Mouse (Mus musculus): ENCODE data around the gene Pign.
A peak's percentile ranks its signal among the peaks of the same experiment; 100 is the strongest.

The Pign gene

GRCm38 (mm10) chr1:105663171-105663961 is at the start of gene Pign, which contains the start of gene Relch:
TSS of gene Pign (minus strand) at chr1:105663677.
TSS of gene Relch (plus strand) at chr1:105663861.
- DNase-seq (ENCODE audit: low spot score in 2 of 2): peak; percentile 95 to 96

- no peak for DNase-seq (ENCODE audit: low spot score in 2 of 2)
Measured at GRCm38 (mm10) chr1:105712822-105713221, 49.3 kb upstream of the Pign start.

- peak in 1 of 2 experiments; percentile 23 for DNase-seq (ENCODE audit: low spot score in 2 of 2)
Measured at GRCm38 (mm10) chr1:105711227-105711626, 47.8 kb upstream of the Pign start.

- DNase-seq (ENCODE audit: low spot score in 2 of 2): no peak
Measured at GRCm38 (mm10) chr1:105709415-105709814, 45.9 kb upstream of the Pign start.

- no peak for DNase-seq (ENCODE audit: low spot score in 2 of 2)
Measured at GRCm38 (mm10) chr1:105700984-105701530, 37.6 kb upstream of the Pign start.

GRCm38 (mm10) chr1:105695581-105695980 is 32.1 kb upstream of the Pign start:
- DNase-seq (ENCODE audit: low spot score in 2 of 2): no peak

GRCm38 (mm10) chr1:105685501-105685900 is 22.0 kb upstream of the Pign start:
- DNase-seq (ENCODE audit: low spot score in 2 of 2): no peak

GRCm38 (mm10) chr1:105680587-105680986 is 17.1 kb upstream of the Pign start:
- DNase-seq (ENCODE audit: low spot score in 2 of 2): no peak

GRCm38 (mm10) chr1:105674763-105675162 is 11.3 kb upstream of the Pign start:
- no peak for DNase-seq (ENCODE audit: low spot score in 2 of 2)

GRCm38 (mm10) chr1:105669700-105670099 is 6.2 kb upstream of the Pign start:
- no peak for DNase-seq (ENCODE audit: low spot score in 2 of 2)

GRCm38 (mm10) chr1:105663962-105664812 is 710 bp upstream of the Pign start:
- DNase-seq (ENCODE audit: low spot score in 2 of 2): peak; percentile 13 to 26

- no peak for DNase-seq (ENCODE audit: low spot score in 2 of 2)
Measured at GRCm38 (mm10) chr1:105662820-105663170, 682 bp downstream of the Pign start.

GRCm38 (mm10) chr1:105660015-105660414 is 3.5 kb downstream of the Pign start:
- peak in 1 of 2 experiments; percentile 40 for DNase-seq (ENCODE audit: low spot score in 2 of 2)

GRCm38 (mm10) chr1:105653981-105654380 is 9.5 kb downstream of the Pign start:
- DNase-seq (ENCODE audit: low spot score in 2 of 2): no peak

GRCm38 (mm10) chr1:105650650-105651049 is 12.8 kb downstream of the Pign start:
- no peak for DNase-seq (ENCODE audit: low spot score in 2 of 2)

GRCm38 (mm10) chr1:105644093-105644492 is 19.4 kb downstream of the Pign start:
- no peak for DNase-seq (ENCODE audit: low spot score in 2 of 2)

GRCm38 (mm10) chr1:105630481-105630880 is 33.0 kb downstream of the Pign start:
- DNase-seq (ENCODE audit: low spot score in 2 of 2): peak; percentile 2 to 48

- DNase-seq (ENCODE audit: low spot score in 2 of 2): no peak
Measured at GRCm38 (mm10) chr1:105589673-105590072, 73.8 kb downstream of the Pign start.

GRCm38 (mm10) chr1:105588697-105589096 is 74.8 kb downstream of the Pign start:
- no peak for DNase-seq (ENCODE audit: low spot score in 2 of 2)

- DNase-seq (ENCODE audit: low spot score in 2 of 2): no peak
Measured at GRCm38 (mm10) chr1:105582800-105583199, 80.7 kb downstream of the Pign start.

- no peak for DNase-seq (ENCODE audit: low spot score in 2 of 2)
Measured at GRCm38 (mm10) chr1:105580909-105581308, 82.6 kb downstream of the Pign start.

GRCm38 (mm10) chr1:105566051-105566450 is 97.4 kb downstream of the Pign start:
- DNase-seq (ENCODE audit: low spot score in 2 of 2): no peak
